Mouse (Mus musculus) frontal cortex, adult 2 months (tissue): ENCODE results near the gene Thap12. TPM values are rescaled to one million over a fixed set of nuclear protein-coding genes. Genes with fewer than 3 reads are reported as not detected.

ENCODE experiments used
- DNase-seq, 2 experiments: peaks; one replicate each; pipeline ENCODE4 v3.0.0; 2022; ENCODE audit warnings: low spot score in 1 of 2; ENCODE audit errors: extremely low spot score in 1 of 2
- polyA plus RNA-seq: library from polyadenylated mRNA; depleted of rRNA; stranded (reverse); fragments of >200 nt; gene quantifications from 2 replicates; pipeline ENCODE4 v1.2.3, GENCODE M21; 2012; rRNA removed

The Thap12 gene
- polyA plus RNA-seq, 1 experiment: 45.4 TPM

- DNase-seq: no peak
Measured at GRCm38 (mm10) chr7:98750404-98750803, 47.5 kb downstream of the Thap12 start.

GRCm38 (mm10) chr7:98752680-98753079 is 49.8 kb downstream of the Thap12 start:
- no peak for DNase-seq

GRCm38 (mm10) chr7:98756050-98756449 is 53.1 kb downstream of the Thap12 start:
- DNase-seq: no peak

DNA sequence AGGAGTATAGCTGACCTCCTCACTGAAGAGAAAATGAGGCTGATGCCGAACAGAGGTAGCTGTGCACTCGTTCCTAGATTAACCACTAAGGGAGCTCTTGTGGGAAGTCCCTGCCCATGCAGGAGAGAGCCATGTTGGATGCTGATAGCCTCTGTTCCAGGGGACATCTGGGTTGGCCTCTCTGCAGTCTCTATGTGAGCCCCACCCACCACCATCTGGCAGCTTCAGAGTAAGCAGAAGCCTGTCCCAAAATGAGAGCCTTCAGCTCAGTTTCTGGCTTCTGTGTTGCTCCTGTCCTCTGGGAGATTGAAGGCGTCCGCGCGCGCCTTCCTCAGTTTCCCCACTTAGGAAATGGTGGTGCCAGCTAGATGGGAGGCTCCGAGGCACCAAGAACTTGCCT is 53.7 kb downstream of the Thap12 start:
- DNase-seq: no peak

DNA sequence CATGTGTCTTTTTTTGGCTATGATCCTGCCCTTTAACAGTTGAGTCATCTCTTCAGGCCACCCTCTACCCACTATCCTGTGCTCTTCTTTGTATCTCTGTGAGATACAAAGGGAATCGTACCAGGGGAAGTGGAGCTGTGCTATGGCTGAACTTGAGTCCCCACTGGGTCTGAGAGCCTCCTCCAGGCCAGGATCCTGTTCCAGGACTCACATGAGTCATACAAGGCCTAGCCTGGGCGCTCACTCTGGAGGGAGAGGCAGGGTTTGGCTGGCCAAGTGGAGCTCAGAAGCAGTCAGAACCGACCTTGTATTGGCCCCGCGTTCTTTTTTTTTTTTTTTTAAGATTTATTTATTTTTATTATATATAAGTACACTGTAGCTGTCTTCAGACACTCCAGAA is 57.2 kb downstream of the Thap12 start:
- DNase-seq: no peak

DNA sequence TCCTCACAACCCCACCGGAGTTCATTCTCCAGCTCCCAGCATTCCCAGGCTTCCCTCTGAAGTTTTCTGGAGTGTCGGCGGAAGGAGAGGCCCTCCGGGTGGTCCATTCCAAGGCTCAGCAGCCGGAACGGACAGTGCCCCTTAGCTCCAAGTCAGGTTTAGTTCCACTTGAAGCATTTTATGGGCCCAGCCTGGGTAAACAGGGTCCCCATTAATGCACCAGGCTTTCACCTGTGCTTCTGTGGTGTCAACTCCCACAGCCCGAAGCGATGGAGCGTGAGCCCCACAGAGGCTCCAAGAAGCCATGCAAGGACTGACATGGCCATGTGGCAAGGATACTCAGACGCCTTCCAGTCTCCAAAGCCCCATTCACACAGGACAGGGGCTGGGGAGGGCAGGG is 61.0 kb downstream of the Thap12 start:
- no peak for DNase-seq

DNA sequence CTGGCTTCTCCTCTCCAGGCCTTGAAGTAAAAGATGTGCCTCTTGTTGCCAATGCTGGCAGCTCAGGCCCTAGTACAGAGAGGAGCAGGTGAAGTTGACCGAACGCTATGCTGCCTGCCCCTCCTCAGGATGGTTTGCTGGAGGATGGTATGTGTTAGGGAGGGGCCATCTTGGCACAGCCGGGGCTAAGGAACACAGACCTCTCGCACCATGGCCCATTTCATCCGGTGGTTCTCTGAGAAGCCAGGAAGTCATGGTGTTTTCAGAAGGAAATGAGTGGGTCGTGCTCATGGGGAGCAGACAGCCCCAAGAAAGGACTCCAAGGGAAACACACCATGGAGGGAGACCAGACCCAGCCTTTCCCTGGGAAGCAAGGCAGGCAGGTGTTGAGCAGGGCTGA is 64.4 kb downstream of the Thap12 start:
- DNase-seq: no peak

Other genes with a start within 250 kb of the Thap12 start
- gene Lrrc32, start 213.8 kb upstream of the Thap12 start, polyA plus RNA-seq: 4.0 and 4.1 TPM in 2 replicates
- 52.1 and 55.5 TPM in 2 replicates for gene Emsy, start 46.3 kb upstream of the Thap12 start, polyA plus RNA-seq
- gene Wnt11, start 132.0 kb downstream of the Thap12 start, polyA plus RNA-seq: 0.82 and 0.90 TPM in 2 replicates